Mouse (Mus musculus) R1 (cell line): ENCODE results near the gene St3gal5.

Experiments
- DNase-seq: peaks from one replicate; pipeline ENCODE4 v3.0.0-alpha.2; 2018; ENCODE audit warnings: low read depth, low spot score

Gene St3gal5

DNA sequence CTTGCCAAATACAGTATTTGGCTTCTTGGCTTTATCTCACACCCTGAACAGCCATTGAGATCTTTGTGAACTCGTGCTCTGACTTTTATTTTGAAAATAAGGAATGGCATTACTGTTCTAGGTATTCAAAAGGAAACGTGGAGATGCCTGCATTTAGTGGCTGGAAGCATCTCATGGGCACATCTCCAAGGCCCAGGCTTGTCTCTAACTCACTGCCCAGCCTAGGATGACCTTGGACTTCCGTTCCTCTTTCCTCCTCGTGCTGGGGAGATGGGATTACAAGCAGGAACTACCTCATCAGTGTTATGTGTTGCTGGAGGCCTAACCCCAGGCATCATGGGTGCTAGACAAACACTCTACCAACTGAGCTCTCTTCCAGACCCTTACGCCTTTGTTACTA is 105.9 kb downstream of the St3gal5 start:
- no peak for DNase-seq
